Mouse (Mus musculus) C2C12 (cell line): ENCODE data around the gene Vps35l.

Experiments used
- CTCF ChIP-seq: IDR thresholded peaks from one replicate; pipeline ENCODE4 v1.5.1; 2011; ENCODE audit not compliant: control insufficient read depth, insufficient read depth, insufficient read length
- FOSL1 ChIP-seq: IDR thresholded peaks from one replicate; pipeline ENCODE4 v1.8.0; 2011; ENCODE audit warnings: mild to moderate bottlenecking, low read length; ENCODE audit not compliant: poor library complexity, insufficient read depth, severe bottlenecking
- USF1 ChIP-seq: IDR thresholded peaks from one replicate; pipeline ENCODE4 v1.6.1; 2011; ENCODE audit warnings: low read depth, mild to moderate bottlenecking, control low read depth, moderate library complexity

GRCm38 (mm10) chr7:118766834-118767224 lies 26.8 kb downstream of the Vps35l start:
- TF ChIP-seq CTCF (no peak), FOSL1 (no peak), USF1 (no peak)
